Mouse (Mus musculus) stomach, postnatal 0 days (tissue): ENCODE measurements at regions not wholly inside any gene's neighbourhood (a gene's known extent, or its start where the extent isn't known, plus 50 kb on each side); places are given as distances from the start of the nearest gene placed in this dataset.

ENCODE experiments used
- CTCF ChIP-seq: IDR thresholded peaks from 2 replicates; pipeline ENCODE4 v1.5.1; 2016; ENCODE audit warnings: antibody characterized with exemption, low read depth, mild to moderate bottlenecking, moderate library complexity
- EP300 ChIP-seq: optimal IDR thresholded peaks from 2 replicates; pipeline ENCODE3; 2016; ENCODE audit warnings: antibody characterized with exemption

DNA sequence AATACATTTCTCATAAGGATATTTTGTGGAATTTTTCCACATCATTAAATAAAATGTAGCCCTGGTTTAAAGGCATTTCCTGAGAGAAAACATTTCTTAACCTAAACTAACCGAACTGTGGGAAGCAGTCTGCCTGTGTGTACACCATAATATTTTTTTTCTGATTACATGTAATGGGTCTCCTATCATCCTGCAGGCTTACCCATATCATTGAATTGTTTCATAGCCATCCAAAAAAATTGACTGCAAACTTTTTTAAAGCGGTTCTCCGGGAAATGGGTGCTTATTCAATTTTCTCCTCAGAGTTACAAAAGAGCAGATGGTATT lies 81.1 kb upstream of the Efna5 start:
- TF ChIP-seq CTCF: no peak
- no peak for TF ChIP-seq EP300
